Mouse (Mus musculus) embryonic facial prominence, embryonic 10.5 days (tissue): ENCODE results near the gene Arid3a. TPM values are rescaled to one million over a fixed set of nuclear protein-coding genes. Genes with fewer than 3 reads are reported as not detected.
"Not testable (repeated sequence)": the region's sequence is repeated elsewhere in the genome, so short reads cannot be mapped to it uniquely, and the experiment has no call there.

Source experiments
- DNase-seq: peaks from one replicate; pipeline ENCODE4 v3.0.0-alpha.2; 2017; ENCODE audit warnings: low spot score
- H3K27ac ChIP-seq: fragments of 300-500 bp; sonication (generic); replicated peaks from 2 replicates; pipeline ENCODE4 v1.5.1; 2016; ENCODE audit warnings: mild to moderate bottlenecking
- H3K27me3 ChIP-seq: fragments of 300-500 bp; sonication (generic); replicated peaks from 2 replicates; pipeline ENCODE4 v1.6.1; 2016; ENCODE audit warnings: low read depth, mild to moderate bottlenecking; ENCODE audit not compliant: poor library complexity, severe bottlenecking
- H3K36me3 ChIP-seq: fragments of 300-500 bp; sonication (generic); replicated peaks from 2 replicates; pipeline ENCODE4 v1.6.1; 2016; ENCODE audit warnings: mild to moderate bottlenecking, moderate library complexity
- H3K4me1 ChIP-seq: fragments of 300-500 bp; sonication (generic); 2 replicates; pipeline ENCODE4 v1.6.1; 2016
- H3K4me3 ChIP-seq: fragments of 300-500 bp; sonication (generic); 2 replicates; pipeline ENCODE4 v1.5.1; 2016; ENCODE audit warnings: mild to moderate bottlenecking, moderate library complexity
- H3K9me3 ChIP-seq: fragments of 300-500 bp; sonication (generic); 2 replicates; pipeline ENCODE4 v1.6.1; 2016; ENCODE audit warnings: mild to moderate bottlenecking
- WGBS: fragments of 180-500 bp; shearing (Covaris S2); methylation state at CpG from one replicate; pipeline ENCODE4 v1.1.7; 2016; 5-methylcytosine and 5-hydroxymethylcytosine counted together
- polyA plus RNA-seq: library from polyadenylated mRNA; unstranded; fragments of >200 nt; fragmentation: Nextera tagmentation; extraction: Ambion mirVana; gene quantifications from 2 replicates; pipeline ENCODE4 v1.2.1, GENCODE M21; 2016

The Arid3a gene
- polyA plus RNA-seq, 1 experiment from 2014 or later, result 15.7 TPM

GRCm38 (mm10) chr10:79946752-79947322 is 20.0 kb downstream of the Arid3a start:
- Histone ChIP-seq H3K27me3 (no peaks in the 10 kb centered on the region), H3K4me3 (peak overlapping the region; percentile 42), H3K27ac (peak overlapping the region; percentile 86), H3K9me3 (no peaks in the 10 kb centered on the region), H3K4me1 (peaks cover 59% of the 10 kb centered on the region), H3K36me3 (peaks cover 84% of the 10 kb centered on the region)
- WGBS, result 10% methylated on average over 7 of the region's 7 CpGs
- DNase-seq, result peak; percentile 53

GRCm38 (mm10) chr10:79947502-79947901 is 20.7 kb downstream of the Arid3a start:
- Histone ChIP-seq H3K36me3 (peaks cover 81% of the 10 kb centered on the region), H3K27ac (peak overlapping the region; percentile 86), H3K4me1 (peaks cover 59% of the 10 kb centered on the region), H3K4me3 (peak overlapping the region; percentile 42; the same call in 1 of the 2 replicates), H3K27me3 (no peaks in the 10 kb centered on the region), H3K9me3 (no peaks in the 10 kb centered on the region)
- DNase-seq, result no peak
- 73% methylated on average over 6 of the region's 6 CpGs for WGBS

- Histone ChIP-seq H3K27ac (no peak overlapping the region), H3K4me1 (peaks cover 37% of the 10 kb centered on the region), H3K27me3 (no peaks in the 10 kb centered on the region), H3K4me3 (no peak overlapping the region), H3K9me3 (no peaks in the 10 kb centered on the region), H3K36me3 (peaks cover 79% of the 10 kb centered on the region)
- DNase-seq, result no peak
- WGBS, result 86% methylated on average over 4 of the region's 4 CpGs
Observed at GRCm38 (mm10) chr10:79949873-79950272, 23.0 kb downstream of the Arid3a start.

DNA sequence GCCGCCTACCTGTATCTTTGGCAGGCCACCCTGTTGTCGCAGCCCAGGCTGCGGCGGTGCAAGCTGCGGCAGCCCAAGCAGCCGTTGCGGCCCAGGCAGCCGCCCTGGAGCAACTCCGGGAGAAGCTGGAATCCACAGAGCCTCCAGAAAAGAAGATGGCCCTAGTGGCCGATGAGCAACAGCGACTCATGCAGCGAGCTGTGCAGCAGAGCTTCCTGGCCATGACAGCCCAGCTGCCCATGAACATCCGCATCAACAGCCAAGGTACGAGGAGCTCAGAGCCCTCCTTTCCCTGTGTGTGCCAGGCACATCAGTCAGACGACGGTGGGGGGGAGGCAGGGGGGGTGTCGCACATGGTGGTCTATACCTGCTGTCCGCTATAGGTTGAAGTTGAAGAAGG is 23.8 kb downstream of the Arid3a start:
- no peak for DNase-seq
- no peaks in the 10 kb centered on the region for H3K27me3 ChIP-seq
- 83% methylated on average over 18 of the region's 18 CpGs for WGBS
- peaks cover 37% of the 10 kb centered on the region for H3K4me1 ChIP-seq
- no peak overlapping the region for H3K4me3 ChIP-seq
- no peak overlapping the region for H3K27ac ChIP-seq
- no peaks in the 10 kb centered on the region for H3K9me3 ChIP-seq
- peaks cover 76% of the 10 kb centered on the region for H3K36me3 ChIP-seq

GRCm38 (mm10) chr10:79953946-79954345 is 27.1 kb downstream of the Arid3a start:
- 86% methylated on average over 6 of the region's 6 CpGs for WGBS
- DNase-seq, result peak; percentile 43
- Histone ChIP-seq H3K4me1 (peaks cover 42% of the 10 kb centered on the region), H3K9me3 (no peaks in the 10 kb centered on the region), H3K36me3 (peaks cover 48% of the 10 kb centered on the region), H3K27ac (no peak overlapping the region), H3K4me3 (no peak overlapping the region), H3K27me3 (no peaks in the 10 kb centered on the region)

- H3K9me3 ChIP-seq, result no peaks in the 10 kb centered on the region
- WGBS, result 66% methylated on average over 9 of the region's 9 CpGs
- H3K36me3 ChIP-seq, result peaks cover 30% of the 10 kb centered on the region
- H3K4me3 ChIP-seq, result peak overlapping the region; percentile 30; the same call in 1 of the 2 replicates
- no peak for DNase-seq
- no peaks in the 10 kb centered on the region for H3K27me3 ChIP-seq
- peaks cover 45% of the 10 kb centered on the region for H3K4me1 ChIP-seq
- peak overlapping the region; percentile 11 for H3K27ac ChIP-seq
Observed at GRCm38 (mm10) chr10:79955691-79956090, 28.8 kb downstream of the Arid3a start.

GRCm38 (mm10) chr10:79956643-79957154 is 29.9 kb downstream of the Arid3a start:
- peaks cover 55% of the 10 kb centered on the region for H3K4me1 ChIP-seq
- peak overlapping the region; percentile 30; the same call in 1 of the 2 replicates for H3K4me3 ChIP-seq
- DNase-seq, result no peak
- 19% methylated on average over 4 of the region's 4 CpGs for WGBS
- peaks cover 29% of the 10 kb centered on the region for H3K36me3 ChIP-seq
- no peaks in the 10 kb centered on the region for H3K27me3 ChIP-seq
- H3K27ac ChIP-seq, result peak overlapping the region; percentile 57; the same call in 1 of the 2 replicates
- H3K9me3 ChIP-seq, result no peaks in the 10 kb centered on the region

GRCm38 (mm10) chr10:79958140-79958816 is 31.4 kb downstream of the Arid3a start:
- no peaks in the 10 kb centered on the region for H3K9me3 ChIP-seq
- H3K4me3 ChIP-seq, result peak overlapping the region; percentile 40; the same call in 1 of the 2 replicates
- no peaks in the 10 kb centered on the region for H3K27me3 ChIP-seq
- peaks cover 55% of the 10 kb centered on the region for H3K4me1 ChIP-seq
- H3K27ac ChIP-seq, result peak overlapping the region; percentile 67
- peaks cover 32% of the 10 kb centered on the region for H3K36me3 ChIP-seq
- 12% methylated on average over 21 of the region's 21 CpGs for WGBS
- DNase-seq, result peak; percentile 85

DNA sequence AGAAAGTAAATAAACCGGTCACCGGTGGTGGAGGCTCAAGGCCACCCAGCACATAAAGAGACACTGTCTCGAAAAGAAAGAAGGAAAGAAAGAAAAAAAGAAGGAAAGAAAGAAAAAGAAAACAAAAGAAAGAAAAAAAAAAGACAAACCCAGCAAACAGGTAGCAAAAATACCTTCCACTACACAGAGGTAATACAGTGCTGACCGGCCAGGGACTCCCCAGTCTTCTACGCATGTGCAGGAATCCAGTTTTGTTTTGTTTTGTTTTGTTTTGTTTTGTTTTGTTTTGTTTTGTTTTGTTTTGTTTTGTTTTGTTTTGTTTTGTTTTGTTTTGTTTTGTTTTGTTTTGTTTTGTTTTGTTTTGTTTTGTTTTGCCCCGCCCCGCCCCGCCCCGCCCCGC is 32.6 kb downstream of the Arid3a start:
- H3K27ac ChIP-seq, H3K27me3 ChIP-seq, H3K9me3 ChIP-seq, DNase-seq: not testable (repeated sequence)
- 36% methylated on average over 10 of the region's 10 CpGs for WGBS
- Histone ChIP-seq H3K4me3 (peak overlapping the region; percentile 99), H3K4me1 (peaks cover 55% of the 10 kb centered on the region), H3K36me3 (peaks cover 34% of the 10 kb centered on the region)

DNA sequence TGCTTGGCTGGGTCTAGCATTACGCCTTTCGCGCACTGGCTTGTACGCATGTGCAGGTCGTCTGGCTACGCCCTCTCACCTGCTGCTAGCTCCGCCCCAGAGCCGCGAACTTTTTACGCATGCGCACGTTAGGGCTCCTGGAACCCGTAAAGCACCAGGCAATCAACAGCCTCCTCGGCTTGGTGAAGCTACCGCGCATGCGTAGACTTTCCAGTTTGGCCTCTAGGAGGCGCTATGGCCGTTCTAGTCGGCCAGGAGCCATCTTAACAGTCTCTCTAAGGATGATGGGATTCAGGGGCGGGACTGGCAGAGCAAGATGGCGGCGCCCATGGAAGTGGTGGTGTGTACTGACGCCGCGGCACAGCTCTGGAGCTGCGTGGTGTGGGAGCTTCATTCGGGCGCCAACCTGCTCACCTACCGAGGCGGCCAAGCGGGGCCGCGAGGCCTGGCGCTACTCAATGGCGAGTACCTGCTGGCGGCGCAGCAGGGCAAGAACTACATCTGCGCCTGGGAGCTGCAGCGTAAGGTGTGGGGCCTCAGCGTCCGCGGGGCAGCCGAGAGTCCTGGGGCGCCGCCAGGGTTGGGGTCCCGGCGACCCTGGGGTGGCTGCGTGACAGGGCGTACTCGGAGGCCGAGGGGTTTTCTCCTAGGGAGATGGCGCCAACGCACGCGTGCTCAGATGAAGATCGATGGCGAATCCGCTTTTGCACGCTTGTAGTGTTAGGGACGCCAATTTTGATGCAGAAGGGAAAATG is 33.2 kb downstream of the Arid3a start, which contains the start of gene Wdr18:
Gene Wdr18 (plus strand): TSS at position 306 of the 755 bp plus-strand sequence.
- H3K27ac ChIP-seq, result peak within 1 kb of the TSS; percentile 89
- peak; percentile 100 for DNase-seq
- no peaks in the 10 kb centered on the region for H3K27me3 ChIP-seq
- peak within 1 kb of the TSS; percentile 99 for H3K4me3 ChIP-seq
- H3K36me3 ChIP-seq, result peaks cover 41% of the 10 kb centered on the region
- H3K9me3 ChIP-seq, result no peaks in the 10 kb centered on the region
- under 1% methylated on average over 61 of the region's 61 CpGs for WGBS
- H3K4me1 ChIP-seq, result peaks cover 53% of the 10 kb centered on the region

- Histone ChIP-seq H3K4me1 (peaks cover 45% of the 10 kb centered on the region), H3K4me3 (peak overlapping the region; percentile 99), H3K27me3 (no peaks in the 10 kb centered on the region), H3K9me3 (no peaks in the 10 kb centered on the region), H3K27ac (peak overlapping the region; percentile 89), H3K36me3 (peaks cover 48% of the 10 kb centered on the region)
- WGBS, result 17% methylated on average over 10 of the region's 10 CpGs
- no peak for DNase-seq
Observed at GRCm38 (mm10) chr10:79960671-79961294, 33.9 kb downstream of the Arid3a start.

DNA sequence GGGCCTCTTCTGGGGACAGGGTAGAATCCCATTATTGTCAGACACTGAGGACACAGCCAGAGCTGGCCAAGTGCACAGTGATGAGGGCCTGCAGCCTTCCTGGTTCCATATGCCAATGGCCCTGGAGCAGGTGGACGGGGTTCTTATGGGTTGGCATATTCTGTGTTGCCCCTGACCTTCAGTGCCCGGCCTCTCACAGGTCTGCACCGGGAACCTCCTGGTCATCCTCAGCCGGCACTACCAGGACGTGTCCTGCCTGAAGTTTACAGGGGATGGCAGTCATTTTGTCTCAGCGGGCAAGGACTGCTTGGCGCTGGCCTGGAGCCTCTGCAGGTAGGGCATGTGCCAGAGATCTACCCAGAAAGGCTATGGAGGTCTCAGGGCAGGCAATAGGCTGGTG is 37.9 kb downstream of the Arid3a start:
- no peak for DNase-seq

More for the DNA sequence above, 37.9 kb downstream of the Arid3a start:
- 93% methylated on average over 7 of the region's 7 CpGs for WGBS
- peaks cover 19% of the 10 kb centered on the region for H3K4me1 ChIP-seq
- H3K27ac ChIP-seq, result no peak overlapping the region
- peaks cover 79% of the 10 kb centered on the region for H3K36me3 ChIP-seq
- peaks cover 15% of the 10 kb centered on the region for H3K27me3 ChIP-seq
- no peaks in the 10 kb centered on the region for H3K9me3 ChIP-seq
- no peak overlapping the region for H3K4me3 ChIP-seq
